Mouse (Mus musculus): ENCODE data around the gene Rtn4ip1.

Gene Rtn4ip1

GRCm38 (mm10) chr10:44002995-44003524, 101.5 kb downstream of the Rtn4ip1 start:
- ATAC-seq (ENCODE audit: low TSS enrichment), result no peak

GRCm38 (mm10) chr10:44003551-44004151, 102.0 kb downstream of the Rtn4ip1 start:
- ATAC-seq (ENCODE audit: low TSS enrichment), result peak; percentile 29; the same call in 1 of the 2 replicates

- peak; percentile 59; the same call in 1 of the 2 replicates for ATAC-seq (ENCODE audit: low TSS enrichment)
These were observed 102.7 kb downstream of the Rtn4ip1 start for GRCm38 (mm10) chr10:44004221-44004751.

GRCm38 (mm10) chr10:44005677-44006641, 104.4 kb downstream of the Rtn4ip1 start:
- ATAC-seq (ENCODE audit: low TSS enrichment), result 0 out of 2 replicates have a peak, but pooled peaks have one; percentile 43
